Mouse (Mus musculus): ENCODE data around the gene Jade1. TPM values are rescaled to one million over a fixed set of nuclear protein-coding genes. Genes with fewer than 3 reads are reported as not detected.
A peak's percentile ranks its signal among the peaks of the same experiment; 100 is the strongest.

Gene Jade1
- total and polyA plus RNA-seq, 3 experiments = 9.6 to 11.0 (median 10.7) TPM

GRCm38 (mm10) chr3:41565955-41566354, 10.4 kb downstream of the Jade1 start (continued):
- TF ChIP-seq E2F4 (IDR thresholded peaks at IDR 0.05; ENCODE audit: insufficient replicate concordance, low read depth, low read length) = peak; percentile 63; the same call in 1 of the 2 replicates
- TF ChIP-seq EP300 (IDR thresholded peaks at IDR 0.05; ENCODE audit: low read length) = no peak
- TF ChIP-seq SMC3 (IDR thresholded peaks at IDR 0.05; ENCODE audit: low read depth, low read length) = peak; percentile 43
- no peak for TF ChIP-seq NRF1 (IDR thresholded peaks at IDR 0.05; ENCODE audit: low read depth, low read length)
- no peak for TF ChIP-seq TCF12 (IDR thresholded peaks at IDR 0.05; ENCODE audit: low read depth, low read length)
- no peak for TF ChIP-seq MAX (IDR thresholded peaks at IDR 0.05; ENCODE audit: low read length)

- H3K36me3 ChIP-seq (replicated peaks in 1 of 2; ENCODE audit: control insufficient read depth in 1 of 2, insufficient read depth in 1 of 2, low read length in 1 of 2) = no peaks in the 10 kb centered on the region
- H3K4me3 ChIP-seq (replicated peaks in 1 of 3; ENCODE audit: low read depth in 2 of 3, low read length in 2 of 3, poor library complexity in 1 of 3) = peak overlapping the region in 1 of 3 experiments; percentile 24
Observed at GRCm38 (mm10) chr3:41569943-41570342, 14.4 kb downstream of the Jade1 start.

GRCm38 (mm10) chr3:41572131-41572530, 16.6 kb downstream of the Jade1 start:
- dilution Hi-C loops (cut with MboI; ENCODE audit: extremely low pct_ligation_motif_present, extremely low pct_unique_long_range_greater_than_20kb, low sequenced_read_pairs) = no loop called here
- Histone ChIP-seq H3K79me2 (replicated peaks; ENCODE audit: control insufficient read depth, extremely low read depth, insufficient read depth, poor library complexity, severe bottlenecking) (peaks cover 48% of the 10 kb centered on the region), H3K27ac (ENCODE audit: insufficient read depth, low read depth) (no peak overlapping the region), H3K4me2 (ENCODE audit: insufficient read depth, low read depth, poor library complexity, severe bottlenecking) (no peak overlapping the region), H3K36me3 (replicated peaks in 1 of 2; ENCODE audit: control insufficient read depth in 1 of 2, insufficient read depth in 1 of 2, low read length in 1 of 2) (peaks cover 0 to 9% of the 10 kb centered on the region in 2 experiments), H3K4me1 (ENCODE audit: control insufficient read depth in 1 of 2, insufficient read depth in 2 of 2) (peaks cover 19 to 100% of the 10 kb centered on the region in 2 experiments), H3K9ac (ENCODE audit: insufficient read depth, low read depth) (no peak overlapping the region), H3K4me3 (replicated peaks in 1 of 3; ENCODE audit: low read depth in 2 of 3, low read length in 2 of 3, poor library complexity in 1 of 3) (no peak overlapping the region), H3K27me3 (replicated peaks) (no peaks in the 10 kb centered on the region), H3K9me3 (replicated peaks; ENCODE audit: low read length) (no peaks in the 10 kb centered on the region)
- in situ Hi-C loops (cut with MboI; ENCODE audit: low pct_ligation_motif_present, low pct_unique_long_range_greater_than_20kb, low sequenced_read_pairs) = loop anchor here (25.0 kb wide), 1 partner anchor 210 kb away; no protein-coding TSS in a partner anchor
- no peak for DNase-seq (ENCODE audit: extremely low read depth)
- TF ChIP-seq JUN (IDR thresholded peaks at IDR 0.05; ENCODE audit: insufficient read depth, low read depth, low read length) (no peak), USF2 (conservative IDR thresholded peaks at IDR 0.05; ENCODE audit: low read depth, low read length) (no peak), CTCF (conservative IDR thresholded peaks at IDR 0.05 in 1 of 2, IDR thresholded peaks at IDR 0.05 in 1 of 2; ENCODE audit: low read depth in 2 of 2, low read length in 2 of 2) (no peak), ETS1 (conservative IDR thresholded peaks at IDR 0.05; ENCODE audit: low read depth, low read length) (no peak), HCFC1 (IDR thresholded peaks at IDR 0.05; ENCODE audit: low read depth, low read length) (no peak), NRF1 (IDR thresholded peaks at IDR 0.05; ENCODE audit: low read depth, low read length) (no peak), SIN3A (IDR thresholded peaks at IDR 0.05; ENCODE audit: low read length) (no peak), GABPA (IDR thresholded peaks at IDR 0.05; ENCODE audit: insufficient replicate concordance, low read depth, low read length) (no peak), RAD21 (IDR thresholded peaks at IDR 0.05; ENCODE audit: low read depth, low read length) (no peak), MYC (IDR thresholded peaks at IDR 0.05; ENCODE audit: low read depth, low read length) (no peak), PAX5 (IDR thresholded peaks at IDR 0.05; ENCODE audit: low read length) (no peak), NELFE (IDR thresholded peaks at IDR 0.05; ENCODE audit: low read depth, low read length) (no peak)

More at GRCm38 (mm10) chr3:41569943-41570342, 14.4 kb downstream of the Jade1 start:
- no peaks in the 10 kb centered on the region for H3K27me3 ChIP-seq (replicated peaks)
- H3K79me2 ChIP-seq (replicated peaks; ENCODE audit: control insufficient read depth, extremely low read depth, insufficient read depth, poor library complexity, severe bottlenecking) = peaks cover 54% of the 10 kb centered on the region
- peak overlapping the region; percentile 45 for H3K9ac ChIP-seq (ENCODE audit: insufficient read depth, low read depth)
- no peak for TF ChIP-seq SMC3 (IDR thresholded peaks at IDR 0.05; ENCODE audit: low read depth, low read length)
- TF ChIP-seq HCFC1 (IDR thresholded peaks at IDR 0.05; ENCODE audit: low read depth, low read length) = no peak
- TF ChIP-seq TBP (conservative IDR thresholded peaks at IDR 0.05; ENCODE audit: low read depth, low read length) = no peak
- no peak for TF ChIP-seq ZKSCAN1 (IDR thresholded peaks at IDR 0.05; ENCODE audit: borderline replicate concordance, low read depth, low read length)
- TF ChIP-seq PAX5 (IDR thresholded peaks at IDR 0.05; ENCODE audit: low read length) = no peak
- peak; percentile 46; the same call in 1 of the 2 replicates for TF ChIP-seq MEF2A (IDR thresholded peaks at IDR 0.05; ENCODE audit: borderline replicate concordance, low read depth, low read length)
- TF ChIP-seq ZMIZ1 (IDR thresholded peaks at IDR 0.05; ENCODE audit: low read depth, low read length) = no peak
- TF ChIP-seq IRF4 (IDR thresholded peaks at IDR 0.05; ENCODE audit: low read depth, low read length) = peak; percentile 51; the same call in 1 of the 2 replicates
- TF ChIP-seq ZC3H11A (IDR thresholded peaks at IDR 0.05; ENCODE audit: low read depth, low read length) = no peak
- H3K4me1 ChIP-seq (ENCODE audit: control insufficient read depth in 1 of 2, insufficient read depth in 2 of 2) = peaks cover 17 to 87% of the 10 kb centered on the region in 2 experiments
- peak overlapping the region; percentile 51 for H3K4me2 ChIP-seq (ENCODE audit: insufficient read depth, low read depth, poor library complexity, severe bottlenecking)
- dilution Hi-C loops (cut with MboI; ENCODE audit: extremely low pct_ligation_motif_present, extremely low pct_unique_long_range_greater_than_20kb, low sequenced_read_pairs) (no loop called here), in situ Hi-C loops (cut with MboI; ENCODE audit: low pct_ligation_motif_present, low pct_unique_long_range_greater_than_20kb, low sequenced_read_pairs) (loop anchor here (25.0 kb wide), 1 partner anchor 208 kb away; no protein-coding TSS in a partner anchor)
- H3K27ac ChIP-seq (ENCODE audit: insufficient read depth, low read depth) = no peak overlapping the region
- DNase-seq (ENCODE audit: extremely low read depth) = peak; percentile 42
- no peaks in the 10 kb centered on the region for H3K9me3 ChIP-seq (replicated peaks; ENCODE audit: low read length)
